Mouse (Mus musculus) hindlimb bud, embryonic 11.5 days (tissue): Measurements from ENCODE around the gene Slc25a21.

Source experiments
- DNase-seq: peaks from one replicate; pipeline ENCODE4 v3.0.0-alpha.2; 2012; ENCODE audit warnings: low read depth, low spot score; ENCODE audit errors: extremely low spot score

Gene Slc25a21

GRCm38 (mm10) chr12:56897221-56897937 lies 299.9 kb downstream of the Slc25a21 start:
- no peak for DNase-seq

- no peak for DNase-seq
Observed at GRCm38 (mm10) chr12:56894963-56895362, 302.3 kb downstream of the Slc25a21 start.

GRCm38 (mm10) chr12:56890891-56891726 lies 306.2 kb downstream of the Slc25a21 start:
- no peak for DNase-seq

- no peak for DNase-seq
Observed at GRCm38 (mm10) chr12:56877796-56878195, 319.5 kb downstream of the Slc25a21 start.

GRCm38 (mm10) chr12:56876549-56876948 lies 320.7 kb downstream of the Slc25a21 start:
- no peak for DNase-seq

GRCm38 (mm10) chr12:56873204-56873603 lies 324.1 kb downstream of the Slc25a21 start:
- no peak for DNase-seq

- DNase-seq, result no peak
Observed at GRCm38 (mm10) chr12:56870569-56870968, 326.7 kb downstream of the Slc25a21 start.

- no peak for DNase-seq
Observed at GRCm38 (mm10) chr12:56863873-56864562, 333.3 kb downstream of the Slc25a21 start.

- no peak for DNase-seq
Observed at GRCm38 (mm10) chr12:56852679-56853078, 344.6 kb downstream of the Slc25a21 start.

GRCm38 (mm10) chr12:56851464-56851863 lies 345.8 kb downstream of the Slc25a21 start:
- DNase-seq, result no peak

GRCm38 (mm10) chr12:56829945-56830344 lies 367.3 kb downstream of the Slc25a21 start:
- DNase-seq, result no peak

- no peak for DNase-seq
Observed at GRCm38 (mm10) chr12:56829455-56829883, 367.8 kb downstream of the Slc25a21 start.

GRCm38 (mm10) chr12:56827808-56828384 lies 369.4 kb downstream of the Slc25a21 start:
- no peak for DNase-seq

- no peak for DNase-seq
Observed at GRCm38 (mm10) chr12:56824688-56825087, 372.6 kb downstream of the Slc25a21 start.

GRCm38 (mm10) chr12:56822122-56822521 lies 375.1 kb downstream of the Slc25a21 start:
- no peak for DNase-seq

- DNase-seq, result no peak
Observed at GRCm38 (mm10) chr12:56820604-56821003, 376.7 kb downstream of the Slc25a21 start.

GRCm38 (mm10) chr12:56807483-56807882 lies 389.8 kb downstream of the Slc25a21 start:
- no peak for DNase-seq

- no peak for DNase-seq
Observed at GRCm38 (mm10) chr12:56807078-56807477, 390.2 kb downstream of the Slc25a21 start.

GRCm38 (mm10) chr12:56804487-56804886 lies 392.8 kb downstream of the Slc25a21 start:
- DNase-seq, result no peak

- no peak for DNase-seq
Observed at GRCm38 (mm10) chr12:56798641-56799415, 398.4 kb downstream of the Slc25a21 start.
